Mouse (Mus musculus): ENCODE measurements around the gene Cmss1. TPM values are rescaled to one million over a fixed set of nuclear protein-coding genes. Genes with fewer than 3 reads are reported as not detected.

Gene Cmss1
- polyA plus RNA-seq, 1 experiment from 2014 or later, result 38.6 TPM

DNA sequence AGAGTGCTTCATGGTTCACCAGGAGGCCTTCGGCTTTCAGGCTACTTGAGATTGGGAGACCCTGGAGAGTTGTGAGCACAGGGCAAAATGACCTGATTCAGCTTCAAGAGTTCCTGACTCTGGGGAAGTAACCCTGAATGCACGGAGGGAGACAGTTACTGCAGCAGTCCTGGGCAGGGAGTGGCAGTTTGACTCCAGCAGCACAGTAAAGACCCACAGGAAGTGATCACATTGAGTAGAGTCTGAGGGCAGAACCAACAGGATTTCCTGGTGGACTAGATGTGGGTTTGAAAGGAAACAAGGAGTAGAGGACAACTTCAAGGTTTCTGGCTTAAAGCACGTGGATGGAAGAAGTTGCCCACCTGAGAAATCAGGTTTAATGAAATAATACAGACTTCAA is 172.0 kb downstream of the Cmss1 start:
- Histone ChIP-seq H3K36me3 (ENCODE audit: control insufficient read depth, insufficient read depth) (no peaks in the 10 kb centered on the region), H3K9me3 (ENCODE audit: control insufficient read depth, low read length) (no peaks in the 10 kb centered on the region), H3K4me3 (replicated peaks; ENCODE audit: low read length) (no peak overlapping the region), H3K27me3 (replicated peaks; ENCODE audit: control insufficient read depth, insufficient read depth, low read length) (no peaks in the 10 kb centered on the region), H3K9ac (replicated peaks; ENCODE audit: low read depth, low read length) (no peak overlapping the region), H3K27ac (ENCODE audit: low read length) (no peak overlapping the region), H3K4me1 (replicated peaks; ENCODE audit: control insufficient read depth, insufficient read depth, low read length) (peaks cover 19% of the 10 kb centered on the region), H3K4me2 (ENCODE audit: low read length) (no peak overlapping the region)
- 90% methylated on average over 3 of the region's 3 CpGs for WGBS
- no peak for ATAC-seq

DNA sequence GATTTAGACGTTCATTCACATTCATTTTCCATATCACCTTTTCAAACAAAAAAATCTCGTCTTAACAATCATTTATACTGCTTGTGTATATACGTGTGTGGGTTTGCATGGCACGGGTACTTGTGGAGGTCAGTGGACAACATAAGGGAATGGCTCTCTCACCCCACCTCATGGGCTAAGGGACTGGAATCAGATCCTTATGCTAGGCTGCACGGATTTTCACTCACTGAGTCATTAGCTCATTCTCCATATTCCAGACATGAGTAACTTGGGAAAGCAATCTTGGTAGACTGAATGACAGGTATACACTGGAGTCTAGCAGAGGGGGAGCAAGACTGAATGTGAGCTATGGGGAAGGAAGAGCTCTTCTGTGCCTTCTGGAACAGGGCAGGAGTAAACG is 173.0 kb downstream of the Cmss1 start:
- H3K4me2 ChIP-seq (ENCODE audit: low read length), result no peak overlapping the region
- no peak overlapping the region for H3K27ac ChIP-seq (ENCODE audit: low read length)
- no peaks in the 10 kb centered on the region for H3K9me3 ChIP-seq (ENCODE audit: control insufficient read depth, low read length)
- H3K4me3 ChIP-seq (replicated peaks; ENCODE audit: low read length), result no peak overlapping the region
- H3K36me3 ChIP-seq (ENCODE audit: control insufficient read depth, insufficient read depth), result no peaks in the 10 kb centered on the region
- 93% methylated on average over 6 of the region's 6 CpGs for WGBS
- peaks cover 11% of the 10 kb centered on the region for H3K4me1 ChIP-seq (replicated peaks; ENCODE audit: control insufficient read depth, insufficient read depth, low read length)
- H3K27me3 ChIP-seq (replicated peaks; ENCODE audit: control insufficient read depth, insufficient read depth, low read length), result no peaks in the 10 kb centered on the region
- no peak overlapping the region for H3K9ac ChIP-seq (replicated peaks; ENCODE audit: low read depth, low read length)
- no peak for ATAC-seq

DNA sequence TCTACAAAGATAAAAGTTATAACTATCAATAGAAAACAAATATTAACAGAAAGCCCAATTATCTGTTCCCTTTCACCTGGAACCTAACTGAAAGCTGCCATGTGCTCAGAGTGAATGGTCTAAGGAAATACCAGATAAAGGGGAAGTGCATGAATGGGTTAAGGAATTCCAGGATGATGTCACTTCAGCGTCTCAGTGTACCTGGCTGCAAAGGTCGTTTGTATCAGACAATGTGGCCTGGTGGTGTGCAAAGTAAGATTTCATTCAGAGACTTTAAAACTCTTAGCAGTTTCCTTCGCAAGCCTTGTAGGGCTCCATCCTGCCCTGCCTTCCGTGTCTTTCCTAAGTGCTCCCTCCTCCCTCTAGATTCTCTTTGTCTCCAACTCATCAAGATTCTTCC is 173.5 kb downstream of the Cmss1 start:
- whole genome bisulfite sequencing, result 67% methylated on average over 4 of the region's 4 CpGs
- no peaks in the 10 kb centered on the region for H3K36me3 ChIP-seq (ENCODE audit: control insufficient read depth, insufficient read depth)
- ATAC-seq, result no peak
- H3K4me2 ChIP-seq (ENCODE audit: low read length), result no peak overlapping the region
- H3K27ac ChIP-seq (ENCODE audit: low read length), result no peak overlapping the region
- no peak overlapping the region for H3K9ac ChIP-seq (replicated peaks; ENCODE audit: low read depth, low read length)
- H3K9me3 ChIP-seq (ENCODE audit: control insufficient read depth, low read length), result no peaks in the 10 kb centered on the region
- no peaks in the 10 kb centered on the region for H3K27me3 ChIP-seq (replicated peaks; ENCODE audit: control insufficient read depth, insufficient read depth, low read length)
- H3K4me3 ChIP-seq (replicated peaks; ENCODE audit: low read length), result no peak overlapping the region
- peaks cover 6% of the 10 kb centered on the region for H3K4me1 ChIP-seq (replicated peaks; ENCODE audit: control insufficient read depth, insufficient read depth, low read length)

DNA sequence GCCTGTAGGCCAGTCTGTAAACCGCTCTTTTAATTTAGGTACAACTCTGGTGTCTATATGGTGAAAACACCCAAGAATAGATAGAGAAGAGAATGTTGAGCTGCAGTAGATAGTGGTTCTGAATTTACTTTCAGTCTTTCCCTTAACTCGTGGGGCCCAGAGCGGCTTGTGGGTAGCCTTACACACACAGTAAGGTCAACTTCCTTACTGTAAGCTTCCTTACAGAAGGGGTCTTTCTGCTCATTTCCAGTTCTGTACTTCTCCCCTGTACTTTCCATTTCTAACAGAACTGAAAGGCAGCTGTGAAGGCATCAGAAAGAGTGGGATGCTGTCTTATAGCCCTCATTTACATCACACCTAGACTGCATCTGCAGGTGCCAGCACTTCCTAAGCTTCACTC is 175.4 kb downstream of the Cmss1 start:
- Histone ChIP-seq H3K9me3 (ENCODE audit: control insufficient read depth, low read length) (no peaks in the 10 kb centered on the region), H3K9ac (replicated peaks; ENCODE audit: low read depth, low read length) (no peak overlapping the region), H3K27ac (ENCODE audit: low read length) (no peak overlapping the region), H3K4me2 (ENCODE audit: low read length) (no peak overlapping the region), H3K36me3 (ENCODE audit: control insufficient read depth, insufficient read depth) (no peaks in the 10 kb centered on the region), H3K27me3 (replicated peaks; ENCODE audit: control insufficient read depth, insufficient read depth, low read length) (no peaks in the 10 kb centered on the region), H3K4me3 (replicated peaks; ENCODE audit: low read length) (no peak overlapping the region), H3K4me1 (replicated peaks; ENCODE audit: control insufficient read depth, insufficient read depth, low read length) (no peaks in the 10 kb centered on the region)
- ATAC-seq, result no peak
- 95% methylated on average over 3 of the region's 3 CpGs for WGBS

DNA sequence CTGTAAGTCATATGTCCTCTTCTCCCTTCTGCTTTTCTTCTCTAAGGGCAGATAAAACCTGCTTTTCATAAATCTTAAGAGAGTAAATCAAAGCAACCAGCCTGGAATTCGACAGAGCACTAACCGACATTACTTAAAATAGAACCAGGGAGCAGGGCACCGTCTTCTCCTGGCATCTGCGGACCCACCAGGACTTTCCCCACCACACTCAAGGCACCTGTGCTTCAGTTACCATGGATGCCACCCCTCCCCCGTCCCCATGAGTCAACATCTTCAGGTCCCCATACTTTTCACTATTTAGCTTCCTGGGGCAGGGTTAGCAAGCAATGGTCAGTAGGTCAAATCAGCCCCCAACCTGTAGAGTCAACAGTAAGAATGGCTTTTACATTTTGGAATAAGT is 177.7 kb downstream of the Cmss1 start:
- ATAC-seq, result no peak
- no peaks in the 10 kb centered on the region for H3K4me1 ChIP-seq (replicated peaks; ENCODE audit: control insufficient read depth, insufficient read depth, low read length)
- no peaks in the 10 kb centered on the region for H3K27me3 ChIP-seq (replicated peaks; ENCODE audit: control insufficient read depth, insufficient read depth, low read length)
- H3K4me2 ChIP-seq (ENCODE audit: low read length), result no peak overlapping the region
- no peaks in the 10 kb centered on the region for H3K9me3 ChIP-seq (ENCODE audit: control insufficient read depth, low read length)
- H3K36me3 ChIP-seq (ENCODE audit: control insufficient read depth, insufficient read depth), result no peaks in the 10 kb centered on the region
- 92% methylated on average over 5 of the region's 5 CpGs for WGBS
- no peak overlapping the region for H3K27ac ChIP-seq (ENCODE audit: low read length)
- no peak overlapping the region for H3K4me3 ChIP-seq (replicated peaks; ENCODE audit: low read length)
- no peak overlapping the region for H3K9ac ChIP-seq (replicated peaks; ENCODE audit: low read depth, low read length)

DNA sequence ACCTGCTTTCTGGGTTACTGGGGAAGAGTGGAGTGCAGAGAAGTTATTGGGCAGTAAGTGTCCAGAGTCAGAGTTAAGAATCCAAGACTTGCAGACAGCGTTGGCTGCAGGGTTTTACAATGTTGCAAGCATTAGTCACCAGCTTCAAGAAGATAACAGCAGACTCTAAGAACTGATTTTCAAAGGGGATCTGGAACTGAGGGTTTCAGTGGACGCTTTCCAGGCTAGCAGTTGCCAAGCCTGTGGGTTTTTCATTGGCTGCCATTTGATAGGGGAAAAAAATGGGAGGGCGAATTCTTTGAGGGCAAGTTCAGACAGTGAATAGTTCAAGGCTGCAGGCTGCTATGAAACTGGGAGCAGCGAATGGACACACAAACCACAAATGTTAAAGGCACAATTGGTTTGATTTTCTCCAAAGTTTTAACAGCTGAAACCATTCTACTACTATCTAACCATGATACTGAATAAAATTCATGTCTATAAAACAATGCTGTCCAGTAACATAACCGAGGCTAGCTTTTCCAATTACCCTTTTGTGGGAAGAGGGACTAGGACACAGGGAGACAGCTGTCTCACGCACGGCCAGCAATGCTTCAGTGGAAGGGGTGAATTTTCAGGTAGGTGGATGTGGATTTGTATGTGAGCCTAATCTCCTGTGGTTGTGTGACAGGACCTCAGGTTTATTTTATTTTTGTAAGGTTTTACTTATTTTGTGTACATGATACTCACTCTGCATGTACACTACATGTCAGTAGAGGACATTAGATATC is 179.0 kb downstream of the Cmss1 start:
- no peak overlapping the region for H3K4me2 ChIP-seq (ENCODE audit: low read length)
- H3K36me3 ChIP-seq (ENCODE audit: control insufficient read depth, insufficient read depth), result no peaks in the 10 kb centered on the region
- no peak overlapping the region for H3K4me3 ChIP-seq (replicated peaks; ENCODE audit: low read length)
- no peak for ATAC-seq
- no peaks in the 10 kb centered on the region for H3K27me3 ChIP-seq (replicated peaks; ENCODE audit: control insufficient read depth, insufficient read depth, low read length)
- H3K9ac ChIP-seq (replicated peaks; ENCODE audit: low read depth, low read length), result no peak overlapping the region
- H3K4me1 ChIP-seq (replicated peaks; ENCODE audit: control insufficient read depth, insufficient read depth, low read length), result no peaks in the 10 kb centered on the region
- H3K27ac ChIP-seq (ENCODE audit: low read length), result no peak overlapping the region
- WGBS, result 79% methylated on average over 7 of the region's 7 CpGs
- no peaks in the 10 kb centered on the region for H3K9me3 ChIP-seq (ENCODE audit: control insufficient read depth, low read length)

DNA sequence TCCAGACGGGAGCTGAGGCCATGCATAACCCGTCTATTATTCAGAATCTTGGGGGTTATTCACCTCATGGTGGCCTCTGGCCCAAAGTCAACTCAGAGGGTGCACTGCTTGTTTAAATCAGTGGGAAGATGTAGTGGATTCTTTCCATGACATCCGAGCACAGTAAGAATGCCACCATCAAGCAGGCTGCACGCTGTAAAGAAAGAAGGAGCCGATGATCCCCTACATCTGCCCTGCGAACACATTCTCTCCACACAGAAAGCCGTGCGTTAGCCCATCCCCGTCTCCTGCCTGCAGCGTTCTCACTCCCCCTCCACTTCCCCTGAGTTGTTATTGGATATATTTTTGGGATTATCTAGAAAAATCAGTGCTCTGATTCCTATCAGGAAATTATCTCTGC is 180.0 kb downstream of the Cmss1 start:
- Histone ChIP-seq H3K36me3 (ENCODE audit: control insufficient read depth, insufficient read depth) (no peaks in the 10 kb centered on the region), H3K9me3 (ENCODE audit: control insufficient read depth, low read length) (no peaks in the 10 kb centered on the region), H3K4me2 (ENCODE audit: low read length) (no peak overlapping the region; the same call in 1 of the 2 replicates), H3K27me3 (replicated peaks; ENCODE audit: control insufficient read depth, insufficient read depth, low read length) (no peaks in the 10 kb centered on the region), H3K4me3 (replicated peaks; ENCODE audit: low read length) (no peak overlapping the region), H3K4me1 (replicated peaks; ENCODE audit: control insufficient read depth, insufficient read depth, low read length) (no peaks in the 10 kb centered on the region), H3K27ac (ENCODE audit: low read length) (no peak overlapping the region), H3K9ac (replicated peaks; ENCODE audit: low read depth, low read length) (no peak overlapping the region)
- WGBS, result 70% methylated on average over 10 of the region's 10 CpGs
- ATAC-seq, result no peak

DNA sequence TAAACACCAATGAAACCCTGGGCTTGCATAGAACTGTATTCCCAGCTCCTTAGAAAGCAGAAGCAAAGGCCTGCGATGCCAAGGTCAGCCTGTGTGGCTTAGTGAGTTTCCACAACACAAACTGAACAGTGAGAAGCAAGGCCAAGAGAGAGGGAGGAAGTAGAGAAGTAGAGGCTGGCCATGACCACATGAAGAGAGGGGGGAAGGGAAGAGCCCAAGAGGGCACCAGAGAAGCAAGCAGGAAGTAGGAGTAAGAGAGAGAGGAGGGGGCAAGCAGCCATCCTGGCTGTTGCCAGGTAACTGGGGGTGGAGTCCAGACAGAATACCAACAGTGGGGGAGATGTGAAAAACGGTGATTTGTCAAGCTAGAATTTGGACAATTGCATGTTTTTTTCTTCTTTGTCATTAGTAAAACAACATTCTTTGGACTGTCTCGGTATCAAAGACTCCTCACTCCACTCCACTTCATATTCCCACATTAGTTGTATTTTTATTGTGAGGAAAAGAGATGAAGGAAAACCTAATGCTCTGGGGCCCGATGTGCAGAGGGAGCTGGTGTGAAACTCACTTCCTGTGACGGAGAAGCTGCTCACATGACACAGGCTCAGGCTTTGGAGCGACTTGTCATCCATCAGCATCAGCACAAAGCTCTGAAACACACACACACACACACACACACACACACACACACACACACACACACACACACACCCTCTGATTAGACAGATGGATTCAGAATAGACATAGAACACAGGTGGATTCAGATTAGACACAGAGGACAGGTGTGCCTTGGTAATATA is 183.5 kb downstream of the Cmss1 start:
- H3K4me1 ChIP-seq (replicated peaks; ENCODE audit: control insufficient read depth, insufficient read depth, low read length), result no peaks in the 10 kb centered on the region
- no peak overlapping the region for H3K4me3 ChIP-seq (replicated peaks; ENCODE audit: low read length)
- H3K4me2 ChIP-seq (ENCODE audit: low read length), result no peak overlapping the region
- no peaks in the 10 kb centered on the region for H3K36me3 ChIP-seq (ENCODE audit: control insufficient read depth, insufficient read depth)
- no peaks in the 10 kb centered on the region for H3K9me3 ChIP-seq (ENCODE audit: control insufficient read depth, low read length)
- no peak overlapping the region for H3K27ac ChIP-seq (ENCODE audit: low read length)
- WGBS, result 66% methylated on average over 6 of the region's 6 CpGs
- no peak for ATAC-seq
- no peak overlapping the region for H3K9ac ChIP-seq (replicated peaks; ENCODE audit: low read depth, low read length)
- no peaks in the 10 kb centered on the region for H3K27me3 ChIP-seq (replicated peaks; ENCODE audit: control insufficient read depth, insufficient read depth, low read length)

DNA sequence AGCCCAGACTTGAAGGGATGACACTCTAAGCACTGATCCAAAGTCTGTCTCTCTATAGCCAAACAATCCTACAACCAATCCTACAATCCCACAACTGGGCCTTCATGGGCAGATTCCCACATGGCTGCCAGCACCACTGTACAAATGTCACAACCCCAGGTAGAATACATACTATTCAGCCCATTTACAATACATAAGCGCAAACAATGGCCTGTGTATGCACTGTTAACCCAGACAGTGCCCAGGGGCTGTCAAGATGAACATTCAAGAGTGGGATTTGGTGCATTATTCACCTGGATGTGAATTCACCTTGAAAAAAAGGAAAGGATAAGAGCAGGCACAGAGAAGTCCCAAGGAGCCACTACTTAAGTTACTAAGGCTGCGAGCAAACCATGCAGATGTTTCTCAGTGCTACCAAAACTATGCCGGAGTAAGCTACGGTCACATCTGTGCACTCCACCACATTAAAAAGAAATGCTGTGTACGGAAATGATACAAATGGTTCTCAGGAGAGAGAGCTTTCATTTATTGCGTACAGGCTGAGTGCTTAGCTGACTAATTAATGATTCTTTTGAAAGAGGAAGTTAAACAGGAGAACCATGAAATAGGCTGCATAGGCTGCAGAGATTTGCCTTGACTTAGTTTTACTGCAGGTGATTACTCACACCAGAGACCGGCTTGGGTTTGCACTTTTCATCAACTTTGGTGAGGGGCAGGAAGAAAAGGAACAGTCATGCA is 184.8 kb downstream of the Cmss1 start:
- Histone ChIP-seq H3K36me3 (ENCODE audit: control insufficient read depth, insufficient read depth) (no peaks in the 10 kb centered on the region), H3K4me3 (replicated peaks; ENCODE audit: low read length) (no peak overlapping the region), H3K27me3 (replicated peaks; ENCODE audit: control insufficient read depth, insufficient read depth, low read length) (no peaks in the 10 kb centered on the region), H3K27ac (ENCODE audit: low read length) (no peak overlapping the region), H3K9me3 (ENCODE audit: control insufficient read depth, low read length) (no peaks in the 10 kb centered on the region), H3K4me1 (replicated peaks; ENCODE audit: control insufficient read depth, insufficient read depth, low read length) (no peaks in the 10 kb centered on the region), H3K4me2 (ENCODE audit: low read length) (no peak overlapping the region), H3K9ac (replicated peaks; ENCODE audit: low read depth, low read length) (no peak overlapping the region)
- WGBS, result 61% methylated on average over 7 of the region's 7 CpGs
- ATAC-seq, result no peak

All from forebrain, embryonic 16.5 days (tissue).